Mouse (Mus musculus) cortical plate, adult 2 months (tissue): ENCODE measurements around the gene Ccdc152.

ENCODE experiments used
- CTCF ChIP-seq: fragments of 200-500 bp; IDR thresholded peaks from 2 replicates; pipeline ENCODE4 v1.5.1; 2011; ENCODE audit warnings: mild to moderate bottlenecking, control low read depth, low read length; ENCODE audit not compliant: insufficient read depth; ENCODE audit errors: extremely low read depth
- POLR2A ChIP-seq: fragments of 200-500 bp; IDR thresholded peaks from 2 replicates; pipeline ENCODE4 v1.6.1; 2011; ENCODE audit warnings: mild to moderate bottlenecking, low read length, control low read depth; ENCODE audit not compliant: insufficient read depth; ENCODE audit errors: extremely low read depth

DNA sequence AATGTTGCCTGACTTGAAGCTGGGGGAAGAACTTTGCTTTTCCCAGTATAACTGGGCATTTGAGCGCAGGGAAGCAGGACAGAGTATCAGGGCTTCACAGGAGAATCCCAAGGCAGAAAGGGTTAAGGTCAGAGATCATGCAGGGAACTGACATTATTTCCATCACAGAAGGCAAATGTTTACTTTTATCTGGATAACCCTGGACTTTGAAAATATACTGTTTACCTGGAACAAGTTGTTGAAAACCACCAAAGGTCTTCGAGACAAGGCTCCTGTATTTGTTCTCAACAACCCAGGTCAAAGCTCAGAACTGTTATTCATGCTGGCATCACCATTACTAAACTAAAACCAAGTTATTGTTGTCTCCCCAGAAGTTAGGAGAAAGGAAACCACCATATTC lies 67.0 kb downstream of the Ccdc152 start:
- TF ChIP-seq POLR2A (no peak), CTCF (no peak)
